Comparison of ENCODE assay signal across 14 mouse cellular contexts in the genomic region with DNA sequence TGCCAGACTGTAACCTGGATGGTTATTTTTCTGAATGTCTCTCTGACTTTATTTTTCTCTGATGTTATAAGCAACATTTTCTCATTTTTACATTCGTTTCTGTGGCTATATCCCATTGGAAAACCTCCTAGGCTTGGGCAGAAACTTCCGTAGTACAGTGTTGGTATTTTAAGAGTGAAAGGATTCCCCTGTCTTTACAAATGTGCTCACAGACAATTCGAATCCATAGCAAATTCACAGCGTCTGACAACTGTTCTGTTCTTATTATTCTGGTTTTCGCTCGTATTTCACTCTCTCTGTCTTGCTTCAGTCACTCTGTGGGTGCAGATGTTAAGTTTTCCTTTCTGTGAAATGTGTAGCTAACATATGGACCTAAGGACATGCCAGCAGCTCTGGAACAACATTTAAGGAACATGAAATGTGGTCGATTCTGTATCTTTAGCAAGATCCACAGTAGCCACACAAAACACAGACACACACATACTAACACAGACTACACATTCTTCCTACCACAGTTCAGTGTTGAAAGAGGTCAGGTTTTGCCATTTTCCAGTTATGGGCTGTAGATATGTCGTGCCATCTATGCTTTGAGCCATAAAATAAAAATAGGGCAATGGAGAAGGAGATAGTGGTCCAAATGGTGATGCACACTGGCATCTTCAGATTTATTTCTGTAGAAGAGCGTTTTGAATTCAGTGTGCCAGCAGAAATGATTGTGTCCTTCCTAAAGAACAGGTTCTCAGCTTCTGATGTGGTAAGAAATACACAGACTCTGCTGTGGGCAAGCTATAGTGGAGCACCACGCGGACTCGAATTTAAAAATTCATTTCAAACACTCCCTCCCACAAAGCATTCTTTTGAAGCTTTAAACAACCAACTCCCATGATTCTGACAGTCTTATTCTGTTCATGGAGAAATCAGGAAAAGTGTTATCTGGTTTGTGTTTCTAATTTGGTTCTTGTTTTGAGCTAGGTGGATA.
DNase-seq lines count a peak whose midpoint lies in the region; ATAC-seq and TF ChIP-seq lines count a peak whose summit lies in the region.
"Had no signal": no experiment of that assay in that cellular context is flagged by ENCODE, and none has a peak within 500 bp of the region (broad histone marks: within the 10 kb centered on the region; RNA-seq: fewer than 3 reads in every experiment).

No protein-coding gene starts in this region.

- WGBS in forebrain, embryonic 11.5 days = 65% methylated on average over 12 of the region's 12 CpGs
- 29% methylated on average over 12 of the region's 12 CpGs for WGBS in neural tube, embryonic 12.5 days

- H3K9ac ChIP-seq in forebrain, embryonic 11.5 days (ENCODE audit: low read length) = peak overlapping the region; percentile 56
- peak overlapping the region; percentile 74 for H3K9ac ChIP-seq in neural tube, embryonic 12.5 days
- H3K9ac ChIP-seq: liver, postnatal 0 days had no signal

- H3K4me2 ChIP-seq in forebrain, embryonic 11.5 days (ENCODE audit: low read depth, low read length, severe bottlenecking) = peak overlapping the region; percentile 35
- H3K4me2 ChIP-seq in neural tube, embryonic 12.5 days (replicated peaks) = peak overlapping the region; percentile 65

- H3K36me3 ChIP-seq in forebrain, embryonic 11.5 days (ENCODE audit: control insufficient read depth, insufficient read depth, low read length) = no peaks in the 10 kb centered on the region; the same call in 1 of the 2 replicates
- no peaks in the 10 kb centered on the region for H3K36me3 ChIP-seq in neural tube, embryonic 12.5 days

- DNase-seq in left cerebral cortex, adult 2 months (ENCODE audit: extremely low spot score in 1 of 2, low spot score in 2 of 2) = no peak
- DNase-seq in left cerebral cortex, postnatal 4 days = no peak
- DNase-seq in forebrain, embryonic 11.5 days (ENCODE audit: low spot score) = no peak
- peak; percentile 25 for DNase-seq in layer of hippocampus, adult 9-11 months
- no peak for DNase-seq in natural killer cell, adult 2 months (ENCODE audit: low spot score in 2 of 2)
- DNase-seq in gastrocnemius, postnatal 25 days = no peak
- DNase-seq in heart, postnatal 25 days (ENCODE audit: low spot score) = no peak
- DNase-seq: liver, postnatal 0 days; spleen, adult 18-20 months; thymus, postnatal 14 days had no signal

- H3K9me3 ChIP-seq in forebrain, embryonic 11.5 days (ENCODE audit: control insufficient read depth, low read length) = no peaks in the 10 kb centered on the region
- H3K9me3 ChIP-seq in neural tube, embryonic 12.5 days = no peaks in the 10 kb centered on the region

- H3K27ac ChIP-seq in left cerebral cortex, adult 2 months = peak overlapping the region; percentile 87
- H3K27ac ChIP-seq in forebrain, embryonic 11.5 days (ENCODE audit: low read depth, low read length) = peak overlapping the region; percentile 92
- peak overlapping the region; percentile 96 for H3K27ac ChIP-seq in neural tube, embryonic 12.5 days
- H3K27ac ChIP-seq: kidney, postnatal 0 days had no signal

- H3K4me1 ChIP-seq in forebrain, embryonic 11.5 days (replicated peaks; ENCODE audit: control insufficient read depth, insufficient read depth, low read length) = peaks cover 14% of the 10 kb centered on the region
- no peaks in the 10 kb centered on the region for H3K4me1 ChIP-seq in neural tube, embryonic 12.5 days

- no peaks in the 10 kb centered on the region for H3K27me3 ChIP-seq in forebrain, embryonic 11.5 days (ENCODE audit: control insufficient read depth, insufficient read depth, low read length)
- H3K27me3 ChIP-seq in neural tube, embryonic 12.5 days (replicated peaks) = no peaks in the 10 kb centered on the region
- H3K27me3 ChIP-seq: CH12.LX had no signal

- no peak for ATAC-seq in forebrain, embryonic 11.5 days (replicated peaks; ENCODE audit: low FRiP score)
- ATAC-seq in neural tube, embryonic 12.5 days (ENCODE audit: low FRiP score, low read depth) = no peak
- ATAC-seq: liver, postnatal 0 days had no signal

- peak overlapping the region; percentile 43 for H3K4me3 ChIP-seq in left cerebral cortex, adult 2 months
- peak overlapping the region; percentile 23; the same call in 1 of the 2 replicates for H3K4me3 ChIP-seq in forebrain, embryonic 11.5 days (ENCODE audit: low read depth, low read length)
- peak overlapping the region; percentile 43 for H3K4me3 ChIP-seq in neural tube, embryonic 12.5 days
- H3K4me3 ChIP-seq: erythroblast, embryonic 14.5 days had no signal

- intact Hi-C loops in left cerebral cortex, adult 2 months (cut with DNase I) = loop anchor here (1.0 to 5.0 kb wide), 4 partner anchors 78 to 220 kb away; no protein-coding TSS in a partner anchor
- intact Hi-C loops in left cerebral cortex, postnatal 4 days (cut with DNase I) = loop anchor here (5.0 to 10.0 kb wide), 3 partner anchors 80 to 732 kb away; no protein-coding TSS in a partner anchor
- intact Hi-C loops in heart, postnatal 25 days (cut with DNase I) = no loop called here

- TF ChIP-seq CTCF in left cerebral cortex, adult 2 months (IDR thresholded peaks at IDR 0.05) = no peak
